Mouse (Mus musculus): ENCODE measurements around the gene Sppl2a. TPM values are rescaled to one million over a fixed set of nuclear protein-coding genes. Genes with fewer than 3 reads are reported as not detected.
"Not testable (repeated sequence)": the region's sequence is repeated elsewhere in the genome, so short reads cannot be mapped to it uniquely, and the experiment has no call there.

The Sppl2a gene
- polyA plus RNA-seq, 1 experiment from 2014 or later: 45.0 TPM

GRCm38 (mm10) chr2:126891743-126892142, 41.3 kb downstream of the Sppl2a start:
- Histone ChIP-seq H3K4me2 (replicated peaks) (no peak overlapping the region), H3K9ac (replicated peaks) (no peak overlapping the region), H3K27me3 (no peaks in the 10 kb centered on the region), H3K27ac (replicated peaks) (no peak overlapping the region), H3K9me3 (no peaks in the 10 kb centered on the region), H3K4me1 (no peaks in the 10 kb centered on the region), H3K4me3 (no peak overlapping the region), H3K36me3 (peaks cover 13% of the 10 kb centered on the region)
- ATAC-seq (replicated peaks): no peak

DNA sequence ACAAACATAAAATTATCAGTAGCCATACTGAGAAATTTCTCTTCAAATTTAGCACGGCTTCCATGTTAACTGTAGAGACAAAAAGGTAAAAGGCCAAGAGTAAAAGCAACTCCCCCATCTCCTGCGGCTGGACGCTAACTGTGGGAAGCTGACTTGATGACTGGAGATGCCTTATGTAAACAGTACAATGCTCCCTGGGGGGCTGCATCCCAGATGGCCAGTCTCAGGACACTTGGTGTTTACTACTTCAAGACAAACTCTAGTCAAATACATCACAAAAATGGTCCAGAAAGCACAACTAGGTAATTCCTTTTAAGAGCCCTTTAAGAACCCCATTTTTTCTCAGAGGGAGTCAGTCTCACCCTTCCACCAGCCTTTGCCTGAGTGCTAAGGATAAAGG, 45.9 kb downstream of the Sppl2a start:
- no peak overlapping the region for H3K27ac ChIP-seq (replicated peaks)
- WGBS: 82% methylated on average over 3 of the region's 3 CpGs
- no peak for ATAC-seq (replicated peaks)
- peaks cover under 1% of the 10 kb centered on the region; the same call in 1 of the 2 replicates for H3K36me3 ChIP-seq
- no peaks in the 10 kb centered on the region for H3K4me1 ChIP-seq
- H3K4me2 ChIP-seq (replicated peaks): no peak overlapping the region
- H3K27me3 ChIP-seq: no peaks in the 10 kb centered on the region
- H3K4me3 ChIP-seq: no peak overlapping the region
- no peak overlapping the region for H3K9ac ChIP-seq (replicated peaks)
- no peaks in the 10 kb centered on the region for H3K9me3 ChIP-seq

DNA sequence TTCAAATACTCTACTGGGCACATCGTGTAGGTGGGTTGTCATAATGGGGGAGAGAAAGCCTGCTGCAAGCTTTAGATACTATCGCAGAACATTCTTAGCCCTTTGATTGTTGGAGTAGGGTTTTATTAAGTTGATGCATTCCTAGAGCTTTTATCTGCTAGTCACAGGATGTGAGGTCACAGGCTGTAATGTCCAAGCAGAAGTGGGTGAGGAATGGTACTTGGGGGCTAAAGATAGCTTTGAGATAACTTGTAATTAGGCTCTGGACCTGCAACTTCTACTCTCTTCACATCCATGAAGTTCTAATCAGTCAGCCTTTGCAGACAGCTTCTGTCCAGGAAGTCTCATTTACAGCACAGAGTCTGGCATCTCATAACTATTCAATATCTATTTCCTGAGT, 47.2 kb downstream of the Sppl2a start:
- H3K9ac ChIP-seq (replicated peaks): no peak overlapping the region
- H3K4me1 ChIP-seq: no peaks in the 10 kb centered on the region
- ATAC-seq (replicated peaks): no peak
- no peaks in the 10 kb centered on the region for H3K36me3 ChIP-seq
- H3K9me3 ChIP-seq: no peaks in the 10 kb centered on the region
- H3K27ac ChIP-seq (replicated peaks): no peak overlapping the region
- WGBS: 86% methylated on average over 2 of the region's 2 CpGs
- no peak overlapping the region for H3K4me2 ChIP-seq (replicated peaks)
- no peaks in the 10 kb centered on the region for H3K27me3 ChIP-seq
- H3K4me3 ChIP-seq: no peak overlapping the region

GRCm38 (mm10) chr2:126882711-126883110, 50.3 kb downstream of the Sppl2a start:
- H3K4me3 ChIP-seq; H3K9me3 ChIP-seq; H3K27me3 ChIP-seq; ATAC-seq (replicated peaks); H3K4me1 ChIP-seq; H3K36me3 ChIP-seq; H3K27ac ChIP-seq (replicated peaks); H3K9ac ChIP-seq (replicated peaks); H3K4me2 ChIP-seq (replicated peaks): not testable (repeated sequence)
- WGBS: 68% methylated on average over 2 of the region's 2 CpGs

DNA sequence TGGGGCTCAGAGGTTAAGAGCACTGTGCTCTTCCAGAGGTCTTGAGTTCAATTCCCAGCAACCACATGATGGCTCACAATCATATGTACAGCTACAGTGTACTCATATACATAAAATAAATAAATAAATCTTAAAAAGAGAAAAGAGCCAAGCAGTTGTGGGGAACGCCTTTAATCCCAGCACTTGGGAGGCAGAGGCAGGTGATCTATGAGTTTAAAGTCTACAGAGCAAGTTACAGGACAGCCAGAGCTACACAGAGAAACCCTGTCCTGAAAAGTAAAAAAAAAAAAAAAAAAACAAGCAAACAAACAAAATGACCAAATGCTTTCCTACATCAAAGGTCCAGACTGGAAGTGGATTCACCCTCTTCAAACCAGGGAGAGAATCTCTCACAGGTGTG, 55.0 kb downstream of the Sppl2a start:
- no peaks in the 10 kb centered on the region for H3K9me3 ChIP-seq
- 94% methylated on average over 1 of the region's 1 CpGs for WGBS
- peaks cover 21% of the 10 kb centered on the region for H3K4me1 ChIP-seq

DNA sequence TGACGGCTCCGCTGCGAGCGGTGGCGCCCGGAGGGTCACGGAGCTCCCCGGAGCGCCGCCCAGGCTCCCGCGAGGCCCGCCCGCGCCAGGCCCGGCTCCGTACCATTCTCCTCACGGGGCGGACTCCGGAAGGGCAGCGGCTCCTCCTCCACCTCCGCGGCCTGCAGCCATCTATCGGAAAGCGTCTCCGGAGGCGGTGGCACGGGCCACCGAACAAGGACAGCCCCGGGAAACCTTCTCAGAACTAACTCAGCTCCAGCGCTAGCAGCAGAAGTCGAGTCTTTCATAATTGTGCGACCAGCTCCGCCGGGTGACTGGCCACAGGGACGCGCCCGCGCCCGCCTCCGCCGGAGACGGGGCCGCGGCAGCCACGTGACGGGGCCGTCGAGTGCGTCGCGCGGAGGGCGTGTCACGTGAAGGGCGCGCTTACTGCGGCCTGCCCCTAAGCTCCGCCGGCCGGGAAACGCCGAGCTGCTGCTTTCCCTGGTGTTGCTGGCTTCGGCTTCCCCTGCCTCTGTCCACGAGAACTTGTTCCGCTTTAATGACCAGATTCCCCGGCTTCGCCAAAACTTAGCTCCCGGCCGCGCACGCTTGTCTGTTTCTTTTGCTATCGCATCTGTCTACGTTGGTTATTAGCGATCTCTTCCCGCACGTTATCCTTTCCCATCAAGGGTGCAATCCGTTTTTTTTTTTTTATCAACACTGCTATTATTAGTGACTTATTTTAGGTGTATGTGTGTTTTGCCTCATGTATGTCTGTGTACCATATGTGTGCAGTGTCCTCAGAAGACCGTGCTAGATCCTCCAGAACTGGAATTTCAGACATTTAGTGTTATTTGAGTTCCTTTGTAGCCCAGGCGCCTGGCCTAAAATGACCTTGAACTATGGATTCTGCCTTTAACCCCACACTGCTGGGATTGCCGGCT, 56.9 kb downstream of the Sppl2a start, which contains the start of gene Trpm7:
Gene Trpm7 (minus strand): TSS at position 360 of the 926 bp plus-strand sequence.
- WGBS: 1% methylated on average over 81 of the region's 81 CpGs
- H3K27ac ChIP-seq (replicated peaks): peak within 1 kb of the TSS; percentile 96
- H3K4me1 ChIP-seq: peaks cover 28% of the 10 kb centered on the region
- peak within 1 kb of the TSS; percentile 83 for H3K9ac ChIP-seq (replicated peaks)
- peak; percentile 98 for ATAC-seq (replicated peaks)
- no peaks in the 10 kb centered on the region for H3K36me3 ChIP-seq
- H3K4me3 ChIP-seq: peak within 1 kb of the TSS; percentile 77
- H3K27me3 ChIP-seq: no peaks in the 10 kb centered on the region
- H3K9me3 ChIP-seq: no peaks in the 10 kb centered on the region
- H3K4me2 ChIP-seq (replicated peaks): peak within 1 kb of the TSS; percentile 59

More for the DNA sequence above, 55.0 kb downstream of the Sppl2a start:
- no peaks in the 10 kb centered on the region for H3K27me3 ChIP-seq
- no peak overlapping the region for H3K9ac ChIP-seq (replicated peaks)
- no peak for ATAC-seq (replicated peaks)
- H3K27ac ChIP-seq (replicated peaks): no peak overlapping the region
- no peaks in the 10 kb centered on the region for H3K36me3 ChIP-seq
- no peak overlapping the region for H3K4me2 ChIP-seq (replicated peaks)
- H3K4me3 ChIP-seq: no peak overlapping the region

DNA sequence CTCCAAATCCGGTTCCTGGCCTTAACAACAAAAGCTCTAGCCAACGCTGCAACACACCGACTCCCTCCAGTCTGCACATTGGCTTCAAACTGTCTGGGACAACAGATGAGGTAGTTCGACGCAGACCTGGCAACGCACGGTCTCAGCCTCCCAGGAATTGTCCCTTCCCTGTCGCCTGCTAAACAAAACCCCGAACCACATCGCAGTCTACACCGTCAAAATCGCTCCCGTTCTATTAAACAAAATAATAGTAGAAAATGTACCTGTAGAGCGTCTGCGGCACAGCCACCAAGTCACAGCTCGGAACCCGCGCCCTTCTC, 57.6 kb downstream of the Sppl2a start:
- WGBS: under 1% methylated on average over 18 of the region's 18 CpGs
- Histone ChIP-seq H3K36me3 (no peaks in the 10 kb centered on the region), H3K27ac (replicated peaks) (peak overlapping the region; percentile 96), H3K4me2 (replicated peaks) (peak overlapping the region; percentile 59), H3K9me3 (no peaks in the 10 kb centered on the region), H3K4me3 (peak overlapping the region; percentile 77), H3K27me3 (no peaks in the 10 kb centered on the region), H3K4me1 (peaks cover 28% of the 10 kb centered on the region), H3K9ac (replicated peaks) (peak overlapping the region; percentile 83)
- ATAC-seq (replicated peaks): peak; percentile 77

DNA sequence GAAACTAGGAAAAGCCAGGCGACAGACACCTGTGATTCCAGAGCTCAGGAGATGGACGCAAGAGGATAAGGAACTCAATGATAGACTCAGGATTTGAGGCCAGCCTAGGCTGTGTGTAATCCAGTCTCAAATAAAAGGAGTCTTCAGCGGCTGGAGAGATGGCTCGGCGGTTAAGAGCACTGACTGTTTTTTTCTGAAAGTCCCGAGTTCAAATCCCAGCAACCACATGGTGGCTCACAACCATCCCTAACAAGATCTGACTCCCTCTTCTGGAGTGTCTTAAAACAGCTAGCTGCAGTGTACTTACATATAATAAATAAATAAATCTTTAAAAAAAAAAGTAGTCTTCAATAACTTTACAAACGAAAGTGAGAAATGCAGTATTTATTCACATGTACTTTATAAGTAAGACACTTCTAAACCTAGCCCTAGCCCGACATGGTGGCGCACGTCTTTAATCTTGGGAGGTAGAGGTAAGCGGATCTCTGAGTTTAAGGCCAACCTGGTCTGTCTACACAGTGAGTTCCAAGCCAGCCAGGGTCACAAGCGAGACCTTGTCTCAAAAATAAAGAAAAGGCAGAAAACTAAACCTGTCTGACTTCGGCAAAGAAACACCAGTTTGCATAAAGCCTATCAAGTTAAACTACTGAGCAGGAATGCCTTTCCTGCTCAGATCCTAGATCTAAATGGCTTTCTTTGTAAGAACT, 58.1 kb downstream of the Sppl2a start:
- Histone ChIP-seq H3K36me3 (no peaks in the 10 kb centered on the region), H3K4me2 (replicated peaks) (peak overlapping the region; percentile 59), H3K9me3 (no peaks in the 10 kb centered on the region), H3K4me1 (peaks cover 31% of the 10 kb centered on the region), H3K4me3 (peak overlapping the region; percentile 77), H3K27me3 (no peaks in the 10 kb centered on the region), H3K9ac (replicated peaks) (peak overlapping the region; percentile 83), H3K27ac (replicated peaks) (peak overlapping the region; percentile 96)
- no peak for ATAC-seq (replicated peaks)
- 27% methylated on average over 13 of the region's 13 CpGs for WGBS

GRCm38 (mm10) chr2:126866301-126866700, 66.7 kb downstream of the Sppl2a start:
- H3K4me3 ChIP-seq: no peak overlapping the region
- no peaks in the 10 kb centered on the region for H3K36me3 ChIP-seq
- no peak overlapping the region for H3K27ac ChIP-seq (replicated peaks)
- no peak for ATAC-seq (replicated peaks)
- no peak overlapping the region for H3K9ac ChIP-seq (replicated peaks)
- H3K4me1 ChIP-seq: 0 out of 2 replicates have a peak, but pooled peaks cover 3% of the 10 kb centered on the region
- no peaks in the 10 kb centered on the region for H3K9me3 ChIP-seq
- WGBS: 94% methylated on average over 1 of the region's 1 CpGs
- H3K4me2 ChIP-seq (replicated peaks): no peak overlapping the region
- no peaks in the 10 kb centered on the region for H3K27me3 ChIP-seq

GRCm38 (mm10) chr2:126865501-126866199, 67.4 kb downstream of the Sppl2a start:
- Histone ChIP-seq H3K9ac (replicated peaks) (no peak overlapping the region), H3K9me3 (no peaks in the 10 kb centered on the region), H3K36me3 (no peaks in the 10 kb centered on the region), H3K4me3 (no peak overlapping the region), H3K27ac (replicated peaks) (no peak overlapping the region), H3K4me2 (replicated peaks) (no peak overlapping the region), H3K27me3 (no peaks in the 10 kb centered on the region), H3K4me1 (0 out of 2 replicates have a peak, but pooled peaks cover 3% of the 10 kb centered on the region)
- ATAC-seq (replicated peaks): no peak
- 93% methylated on average over 10 of the region's 10 CpGs for WGBS

DNA sequence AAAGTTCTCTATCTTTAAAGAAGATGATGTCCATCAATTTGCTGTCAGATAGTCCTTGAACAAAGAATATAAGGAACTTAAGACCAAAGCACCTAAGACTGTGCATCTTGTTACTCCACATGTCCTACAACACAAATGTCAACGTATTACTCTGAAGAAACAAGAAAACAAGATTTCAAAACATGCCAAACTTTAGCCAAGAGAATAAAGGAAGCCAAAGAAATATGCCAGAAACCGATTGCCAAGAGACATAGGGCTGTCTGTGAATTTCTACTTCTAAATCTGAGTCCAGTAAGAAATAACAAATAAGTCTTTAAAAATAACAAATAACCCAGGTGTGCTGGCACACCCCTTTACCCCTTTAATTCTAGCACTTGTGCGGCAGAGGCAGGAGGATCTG, 68.0 kb downstream of the Sppl2a start:
- no peak for ATAC-seq (replicated peaks)
- no peaks in the 10 kb centered on the region for H3K4me1 ChIP-seq
- H3K9ac ChIP-seq (replicated peaks): no peak overlapping the region
- no peaks in the 10 kb centered on the region for H3K36me3 ChIP-seq
- no peaks in the 10 kb centered on the region for H3K9me3 ChIP-seq
- no peaks in the 10 kb centered on the region for H3K27me3 ChIP-seq
- H3K4me2 ChIP-seq (replicated peaks): no peak overlapping the region
- H3K27ac ChIP-seq (replicated peaks): no peak overlapping the region
- 88% methylated on average over 3 of the region's 3 CpGs for WGBS
- H3K4me3 ChIP-seq: no peak overlapping the region

- no peaks in the 10 kb centered on the region for H3K4me1 ChIP-seq
- no peak overlapping the region for H3K4me3 ChIP-seq
- H3K36me3 ChIP-seq: peaks cover 49% of the 10 kb centered on the region
- ATAC-seq (replicated peaks): no peak
- 92% methylated on average over 4 of the region's 4 CpGs for WGBS
- H3K9ac ChIP-seq (replicated peaks): no peak overlapping the region
- H3K27ac ChIP-seq (replicated peaks): no peak overlapping the region
- no peaks in the 10 kb centered on the region for H3K27me3 ChIP-seq
- H3K4me2 ChIP-seq (replicated peaks): no peak overlapping the region
- no peaks in the 10 kb centered on the region for H3K9me3 ChIP-seq
These were observed 88.3 kb downstream of the Sppl2a start for GRCm38 (mm10) chr2:126844751-126845150.

All from forebrain, embryonic 15.5 days (tissue).